Mouse (Mus musculus) bone marrow macrophage, adult 2 months (primary cell): Measurements from ENCODE around the gene S100a16.

Source experiments
- CTCF ChIP-seq: IDR thresholded peaks from 2 replicates; pipeline ENCODE4 v1.5.1; 2012; ENCODE audit warnings: low read depth, mild to moderate bottlenecking, low read length, moderate library complexity
- POLR2A ChIP-seq: IDR thresholded peaks from 2 replicates; pipeline ENCODE4 v1.6.1; 2012; ENCODE audit warnings: mild to moderate bottlenecking, low read depth, low read length, borderline replicate concordance

- TF ChIP-seq CTCF, result no peak
- no peak for TF ChIP-seq POLR2A
Observed at GRCm38 (mm10) chr3:90583893-90584292, 46.8 kb downstream of the S100a16 start.
